Mouse (Mus musculus) small intestine, adult 2 months (tissue): ENCODE data around the gene S100a13. TPM values are rescaled to one million over a fixed set of nuclear protein-coding genes. Genes with fewer than 3 reads are reported as not detected.

Experiments
- H3K27ac ChIP-seq: fragments of 200-500 bp; 2 replicates; pipeline ENCODE4 v1.5.1; 2012; ENCODE audit warnings: low read depth, low read length, control low read depth, inconsistent platforms; ENCODE audit not compliant: insufficient read depth
- H3K27me3 ChIP-seq: fragments of 200-500 bp; 2 replicates; pipeline ENCODE4 v1.6.1; 2012; ENCODE audit warnings: mild to moderate bottlenecking, moderate library complexity, low read length, inconsistent platforms; ENCODE audit not compliant: control insufficient read depth, insufficient read depth
- H3K36me3 ChIP-seq: fragments of 200-500 bp; 2 replicates; pipeline ENCODE4 v1.6.1; 2012; ENCODE audit warnings: mild to moderate bottlenecking, low read length, control low read depth, inconsistent platforms; ENCODE audit not compliant: control insufficient read depth, insufficient read depth
- H3K4me1 ChIP-seq: fragments of 200-500 bp; 2 replicates; pipeline ENCODE4 v1.6.1; 2012; ENCODE audit warnings: low read length, inconsistent platforms, mixed read lengths; ENCODE audit not compliant: control insufficient read depth, insufficient read depth, insufficient read length
- H3K4me3 ChIP-seq: fragments of 200-500 bp; 2 replicates; pipeline ENCODE4 v1.5.1; 2012; ENCODE audit warnings: low read depth, mild to moderate bottlenecking, control low read depth, inconsistent platforms, low read length, moderate library complexity
- CTCF ChIP-seq: fragments of 200-500 bp; IDR thresholded peaks from 2 replicates; pipeline ENCODE4 v1.5.1; 2012; ENCODE audit warnings: low read depth, mild to moderate bottlenecking, control low read depth, inconsistent platforms, low read length, moderate library complexity, mixed read lengths; ENCODE audit not compliant: insufficient replicate concordance, insufficient read length; ENCODE audit errors: extremely low read depth
- POLR2A ChIP-seq: fragments of 200-500 bp; IDR thresholded peaks from 2 replicates; pipeline ENCODE4 v1.6.1; 2012; ENCODE audit warnings: low read depth, mild to moderate bottlenecking, control low read depth, inconsistent platforms, low read length, moderate library complexity
- WGBS: fragments of 180-500 bp; shearing (Covaris S2); methylation state at CpG from one replicate; pipeline ENCODE4 v1.1.7; 2018; 5-methylcytosine and 5-hydroxymethylcytosine counted together
- polyA plus RNA-seq: library from polyadenylated mRNA; depleted of rRNA; stranded (reverse); fragments of >200 nt; gene quantifications from 2 replicates; pipeline ENCODE4 v1.2.3, GENCODE M21; 2012

Gene S100a13
- polyA plus RNA-seq, 1 experiment: 9.7 TPM

- Histone ChIP-seq H3K27me3 (no peaks in the 10 kb centered on the region), H3K4me1 (peaks cover 10% of the 10 kb centered on the region), H3K4me3 (no peak overlapping the region), H3K36me3 (no peaks in the 10 kb centered on the region), H3K27ac (no peak overlapping the region)
- 69% methylated on average over 1 of the region's 1 CpGs for WGBS
- TF ChIP-seq POLR2A: no peak
- no peak for TF ChIP-seq CTCF
Observed at GRCm38 (mm10) chr3:90535446-90535845, 21.2 kb downstream of the S100a13 start.

- WGBS: 13% methylated on average over 10 of the region's 10 CpGs
- Histone ChIP-seq H3K4me1 (peaks cover 10% of the 10 kb centered on the region), H3K4me3 (peak within 1 kb of the TSS; percentile 64), H3K27me3 (no peaks in the 10 kb centered on the region), H3K36me3 (peaks cover 3% of the 10 kb centered on the region; the same call in 1 of the 2 replicates), H3K27ac (peak within 1 kb of the TSS; percentile 61)
- no peak for TF ChIP-seq CTCF
- peak; percentile 65; the same call in 1 of the 2 replicates for TF ChIP-seq POLR2A
Observed at GRCm38 (mm10) chr3:90537141-90537904, 23.1 kb downstream of the S100a13 start, which contains the start of gene S100a16. TSS of gene S100a16 (plus strand) at chr3:90537254.

DNA sequence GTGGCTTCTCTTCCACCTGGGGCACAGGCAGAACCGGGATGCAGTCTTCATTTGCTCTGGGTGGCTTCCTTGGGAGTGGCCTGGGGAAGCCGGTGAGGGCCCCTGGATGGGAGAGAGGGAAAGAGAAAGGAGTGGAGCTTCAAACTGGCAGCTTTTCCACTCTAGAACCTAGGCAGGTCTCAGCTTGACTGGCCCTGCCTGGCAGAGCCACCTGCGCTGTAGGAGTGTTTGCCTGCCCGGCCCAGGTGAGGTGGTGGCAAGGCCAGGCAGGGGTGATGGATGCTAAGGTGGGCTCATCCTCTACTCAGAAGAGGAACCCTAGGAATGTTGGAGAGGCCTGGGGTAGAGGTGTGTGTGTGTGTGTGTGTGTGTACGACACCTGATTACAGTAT, 23.7 kb downstream of the S100a13 start:
- Histone ChIP-seq H3K4me3 (peak overlapping the region; percentile 64), H3K36me3 (peaks cover 6% of the 10 kb centered on the region), H3K4me1 (peaks cover 10% of the 10 kb centered on the region), H3K27me3 (no peaks in the 10 kb centered on the region), H3K27ac (peak overlapping the region; percentile 61)
- TF ChIP-seq POLR2A (no peak), CTCF (no peak)
- 30% methylated on average over 5 of the region's 5 CpGs for WGBS

DNA sequence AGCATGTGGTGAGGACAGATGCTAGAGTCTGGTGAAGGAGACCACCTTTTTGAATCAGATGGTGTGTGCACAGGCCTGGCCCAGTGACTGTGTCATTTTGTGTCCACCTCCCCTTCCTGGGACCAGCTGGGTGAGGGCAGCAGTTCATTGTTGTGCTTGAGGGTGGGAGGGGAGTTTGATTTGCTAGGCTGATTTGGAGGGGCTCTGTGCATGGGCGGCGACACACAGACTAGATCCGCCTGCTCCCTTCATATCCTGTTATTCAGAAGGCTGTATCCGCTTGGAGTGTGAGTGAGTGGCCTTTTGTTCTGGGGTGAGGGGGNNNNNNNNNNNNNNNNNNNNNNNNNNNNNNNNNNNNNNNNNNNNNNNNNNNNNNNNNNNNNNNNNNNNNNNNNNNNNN, 26.7 kb downstream of the S100a13 start:
- Histone ChIP-seq H3K36me3 (peaks cover 6% of the 10 kb centered on the region), H3K27me3 (no peaks in the 10 kb centered on the region), H3K4me3 (peak overlapping the region; percentile 38), H3K27ac (0 out of 2 replicates have a peak overlapping the region, but pooled peaks have one; percentile 15), H3K4me1 (peaks cover 10% of the 10 kb centered on the region)
- TF ChIP-seq POLR2A (no peak), CTCF (no peak)
- WGBS: 86% methylated on average over 4 of the region's 4 CpGs

GRCm38 (mm10) chr3:90549676-90550420, 35.6 kb downstream of the S100a13 start:
- WGBS: 57% methylated on average over 5 of the region's 5 CpGs
- no peaks in the 10 kb centered on the region for H3K4me1 ChIP-seq
- H3K27me3 ChIP-seq: no peaks in the 10 kb centered on the region
- H3K36me3 ChIP-seq: no peaks in the 10 kb centered on the region
- no peak for TF ChIP-seq CTCF
- no peak for TF ChIP-seq POLR2A
- no peak overlapping the region for H3K27ac ChIP-seq
- H3K4me3 ChIP-seq: no peak overlapping the region

- Histone ChIP-seq H3K27me3 (no peaks in the 10 kb centered on the region), H3K4me3 (no peak overlapping the region), H3K36me3 (no peaks in the 10 kb centered on the region), H3K4me1 (no peaks in the 10 kb centered on the region), H3K27ac (no peak overlapping the region)
- TF ChIP-seq CTCF: no peak
- no peak for TF ChIP-seq POLR2A
- WGBS: 67% methylated on average over 2 of the region's 2 CpGs
Observed at GRCm38 (mm10) chr3:90550421-90550790, 36.2 kb downstream of the S100a13 start.

DNA sequence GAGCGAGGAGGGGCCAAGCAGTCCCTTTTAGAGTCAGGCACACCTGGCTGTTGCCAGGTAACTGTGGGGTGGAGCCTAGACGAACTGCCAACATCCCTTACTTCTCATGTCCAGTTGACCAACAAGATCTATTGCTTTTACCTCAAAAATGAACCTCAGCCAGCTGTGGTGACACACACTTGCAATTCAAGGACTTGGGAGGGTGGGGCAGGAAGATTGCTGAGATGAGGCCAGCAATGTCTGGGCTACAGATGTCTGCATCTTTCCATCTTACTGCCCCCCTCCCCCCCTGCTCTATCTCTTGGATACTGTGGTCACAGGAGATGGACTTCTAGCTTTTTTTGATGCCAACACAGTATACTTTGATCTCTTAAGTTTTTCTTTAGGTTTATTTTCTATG, 38.0 kb downstream of the S100a13 start:
- Histone ChIP-seq H3K27ac (no peak overlapping the region), H3K4me3 (no peak overlapping the region), H3K27me3 (no peaks in the 10 kb centered on the region), H3K4me1 (no peaks in the 10 kb centered on the region), H3K36me3 (no peaks in the 10 kb centered on the region)
- TF ChIP-seq POLR2A: no peak
- no peak for TF ChIP-seq CTCF
- 73% methylated on average over 2 of the region's 2 CpGs for WGBS
